Mouse (Mus musculus): ENCODE data around the gene Rbm24. TPM values are rescaled to one million over a fixed set of nuclear protein-coding genes. Genes with fewer than 3 reads are reported as not detected.
A peak's percentile ranks its signal among the peaks of the same experiment; 100 is the strongest.

Gene Rbm24
- polyA plus RNA-seq, 1 experiment, result 0.97 TPM

GRCm38 (mm10) chr13:46416021-46416420 lies 2.2 kb upstream of the Rbm24 start:
- no peaks in the 10 kb centered on the region for H3K36me3 ChIP-seq (ENCODE audit: control insufficient read depth, insufficient read depth, low read length, poor library complexity, severe bottlenecking)
- no peaks in the 10 kb centered on the region for H3K4me1 ChIP-seq (ENCODE audit: control insufficient read depth, insufficient read depth, low read length)
- peaks cover 6% of the 10 kb centered on the region for H3K27me3 ChIP-seq (ENCODE audit: control insufficient read depth, insufficient read depth, low read length, poor library complexity, severe bottlenecking)
- H3K9me3 ChIP-seq (replicated peaks; ENCODE audit: control insufficient read depth, insufficient read depth, low read length, poor library complexity, severe bottlenecking), result no peaks in the 10 kb centered on the region
- H3K27ac ChIP-seq (ENCODE audit: insufficient read depth, low read length), result no peak overlapping the region
- no peak overlapping the region for H3K9ac ChIP-seq (ENCODE audit: low read depth, poor library complexity, severe bottlenecking)
- no peak for TF ChIP-seq EP300 (IDR thresholded peaks at IDR 0.05; ENCODE audit: insufficient read depth, low read depth, low read length)
- no peak for TF ChIP-seq CTCF (IDR thresholded peaks at IDR 0.05; ENCODE audit: low read depth, low read length)
- TF ChIP-seq POLR2A (IDR thresholded peaks at IDR 0.05; ENCODE audit: insufficient read depth, low read length), result no peak
- H3K4me3 ChIP-seq (ENCODE audit: low read depth, low read length), result no peak overlapping the region

GRCm38 (mm10) chr13:46417594-46417993 lies 640 bp upstream of the Rbm24 start:
- Histone ChIP-seq H3K27ac (ENCODE audit: insufficient read depth, low read length) (no peak overlapping the region), H3K9ac (ENCODE audit: low read depth, poor library complexity, severe bottlenecking) (peak overlapping the region; percentile 54; the same call in 1 of the 2 replicates), H3K4me3 (ENCODE audit: low read depth, low read length) (peak overlapping the region; percentile 15; the same call in 1 of the 2 replicates), H3K9me3 (replicated peaks; ENCODE audit: control insufficient read depth, insufficient read depth, low read length, poor library complexity, severe bottlenecking) (no peaks in the 10 kb centered on the region), H3K4me1 (ENCODE audit: control insufficient read depth, insufficient read depth, low read length) (no peaks in the 10 kb centered on the region), H3K27me3 (ENCODE audit: control insufficient read depth, insufficient read depth, low read length, poor library complexity, severe bottlenecking) (peaks cover 6% of the 10 kb centered on the region), H3K36me3 (ENCODE audit: control insufficient read depth, insufficient read depth, low read length, poor library complexity, severe bottlenecking) (no peaks in the 10 kb centered on the region)
- TF ChIP-seq EP300 (IDR thresholded peaks at IDR 0.05; ENCODE audit: insufficient read depth, low read depth, low read length) (no peak), CTCF (IDR thresholded peaks at IDR 0.05; ENCODE audit: low read depth, low read length) (no peak), POLR2A (IDR thresholded peaks at IDR 0.05; ENCODE audit: insufficient read depth, low read length) (no peak)

DNA sequence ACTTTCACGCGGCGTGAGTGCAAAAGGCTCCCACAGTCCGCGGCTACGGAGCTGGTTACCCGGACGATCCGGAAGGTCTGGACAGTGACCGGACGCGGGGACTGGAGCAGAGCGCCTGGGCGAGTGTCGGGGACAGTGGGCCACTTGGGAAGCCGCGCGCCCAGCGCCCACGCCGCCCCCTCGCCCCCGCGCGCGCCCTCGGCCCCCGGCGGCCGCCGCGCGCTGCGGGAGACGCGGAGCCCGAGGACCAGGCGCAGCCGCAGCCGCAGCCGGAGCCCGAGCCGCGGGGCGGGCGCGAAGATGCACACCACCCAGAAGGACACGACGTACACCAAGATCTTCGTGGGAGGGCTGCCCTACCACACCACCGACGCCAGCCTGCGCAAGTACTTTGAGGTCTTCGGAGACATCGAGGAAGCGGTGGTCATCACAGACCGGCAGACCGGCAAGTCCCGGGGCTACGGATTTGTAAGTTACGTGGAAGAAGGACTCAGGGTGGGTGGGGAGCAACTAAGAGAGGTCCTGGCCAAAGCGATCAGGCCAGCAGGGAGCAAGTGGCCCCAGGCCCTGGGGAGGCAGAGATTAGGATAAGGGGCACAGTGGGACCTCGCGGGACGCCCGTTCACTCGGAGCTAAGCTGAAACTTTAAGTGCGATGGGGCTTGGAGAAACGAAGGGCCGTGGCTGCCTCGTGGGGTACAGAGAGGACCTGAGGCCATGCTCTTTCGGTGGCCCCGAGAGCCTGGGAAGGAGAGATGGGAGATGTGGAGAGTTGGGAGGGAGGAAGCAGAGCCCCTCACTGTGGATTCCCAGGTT lies 704 bp downstream of the Rbm24 start:
- no peak for TF ChIP-seq POLR2A (IDR thresholded peaks at IDR 0.05; ENCODE audit: insufficient read depth, low read length)
- TF ChIP-seq EP300 (IDR thresholded peaks at IDR 0.05; ENCODE audit: insufficient read depth, low read depth, low read length), result no peak
- TF ChIP-seq CTCF (IDR thresholded peaks at IDR 0.05; ENCODE audit: low read depth, low read length), result no peak
- Histone ChIP-seq H3K36me3 (ENCODE audit: control insufficient read depth, insufficient read depth, low read length, poor library complexity, severe bottlenecking) (no peaks in the 10 kb centered on the region), H3K4me3 (ENCODE audit: low read depth, low read length) (peak overlapping the region; percentile 50), H3K9ac (ENCODE audit: low read depth, poor library complexity, severe bottlenecking) (peak overlapping the region; percentile 54), H3K4me1 (ENCODE audit: control insufficient read depth, insufficient read depth, low read length) (no peaks in the 10 kb centered on the region), H3K9me3 (replicated peaks; ENCODE audit: control insufficient read depth, insufficient read depth, low read length, poor library complexity, severe bottlenecking) (no peaks in the 10 kb centered on the region), H3K27ac (ENCODE audit: insufficient read depth, low read length) (no peak overlapping the region), H3K27me3 (ENCODE audit: control insufficient read depth, insufficient read depth, low read length, poor library complexity, severe bottlenecking) (peaks cover 6% of the 10 kb centered on the region)

DNA sequence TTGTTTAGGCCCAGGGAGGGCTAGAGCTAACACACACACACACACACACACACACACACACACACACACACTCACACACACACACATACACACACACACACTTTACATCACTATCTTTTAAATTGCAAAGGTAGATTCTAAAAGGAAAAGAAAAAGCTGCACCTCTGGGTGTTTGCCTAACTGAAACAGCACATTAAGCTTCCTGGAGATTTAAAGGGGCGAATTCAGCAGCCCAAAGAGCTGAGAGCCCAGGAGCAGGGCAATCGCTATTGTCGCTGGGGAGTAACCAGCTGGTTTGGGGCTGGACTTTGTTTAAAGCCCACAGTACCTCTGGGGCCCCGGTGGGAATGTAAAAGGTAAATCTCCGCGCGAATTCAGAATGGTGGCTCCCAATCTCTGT lies 1.4 kb downstream of the Rbm24 start:
- no peak for TF ChIP-seq CTCF (IDR thresholded peaks at IDR 0.05; ENCODE audit: low read depth, low read length)
- no peak for TF ChIP-seq POLR2A (IDR thresholded peaks at IDR 0.05; ENCODE audit: insufficient read depth, low read length)
- no peak for TF ChIP-seq EP300 (IDR thresholded peaks at IDR 0.05; ENCODE audit: insufficient read depth, low read depth, low read length)
- no peak overlapping the region for H3K27ac ChIP-seq (ENCODE audit: insufficient read depth, low read length)
- H3K4me1 ChIP-seq (ENCODE audit: control insufficient read depth, insufficient read depth, low read length), result no peaks in the 10 kb centered on the region
- H3K27me3 ChIP-seq (ENCODE audit: control insufficient read depth, insufficient read depth, low read length, poor library complexity, severe bottlenecking), result peaks cover 6% of the 10 kb centered on the region
- no peak overlapping the region for H3K9ac ChIP-seq (ENCODE audit: low read depth, poor library complexity, severe bottlenecking)
- H3K9me3 ChIP-seq (replicated peaks; ENCODE audit: control insufficient read depth, insufficient read depth, low read length, poor library complexity, severe bottlenecking), result no peaks in the 10 kb centered on the region
- no peak overlapping the region for H3K4me3 ChIP-seq (ENCODE audit: low read depth, low read length)
- no peaks in the 10 kb centered on the region for H3K36me3 ChIP-seq (ENCODE audit: control insufficient read depth, insufficient read depth, low read length, poor library complexity, severe bottlenecking)

- no peak overlapping the region for H3K4me3 ChIP-seq (ENCODE audit: low read depth, low read length)
- no peak overlapping the region for H3K27ac ChIP-seq (ENCODE audit: insufficient read depth, low read length)
- TF ChIP-seq POLR2A (IDR thresholded peaks at IDR 0.05; ENCODE audit: insufficient read depth, low read length) (no peak), CTCF (IDR thresholded peaks at IDR 0.05; ENCODE audit: low read depth, low read length) (no peak), EP300 (IDR thresholded peaks at IDR 0.05; ENCODE audit: insufficient read depth, low read depth, low read length) (no peak)
- H3K9me3 ChIP-seq (replicated peaks; ENCODE audit: control insufficient read depth, insufficient read depth, low read length, poor library complexity, severe bottlenecking), result no peaks in the 10 kb centered on the region
- peaks cover 6% of the 10 kb centered on the region for H3K27me3 ChIP-seq (ENCODE audit: control insufficient read depth, insufficient read depth, low read length, poor library complexity, severe bottlenecking)
- no peaks in the 10 kb centered on the region for H3K4me1 ChIP-seq (ENCODE audit: control insufficient read depth, insufficient read depth, low read length)
- H3K9ac ChIP-seq (ENCODE audit: low read depth, poor library complexity, severe bottlenecking), result no peak overlapping the region
- H3K36me3 ChIP-seq (ENCODE audit: control insufficient read depth, insufficient read depth, low read length, poor library complexity, severe bottlenecking), result no peaks in the 10 kb centered on the region
Observed at GRCm38 (mm10) chr13:46420095-46420494, 1.9 kb downstream of the Rbm24 start.

DNA sequence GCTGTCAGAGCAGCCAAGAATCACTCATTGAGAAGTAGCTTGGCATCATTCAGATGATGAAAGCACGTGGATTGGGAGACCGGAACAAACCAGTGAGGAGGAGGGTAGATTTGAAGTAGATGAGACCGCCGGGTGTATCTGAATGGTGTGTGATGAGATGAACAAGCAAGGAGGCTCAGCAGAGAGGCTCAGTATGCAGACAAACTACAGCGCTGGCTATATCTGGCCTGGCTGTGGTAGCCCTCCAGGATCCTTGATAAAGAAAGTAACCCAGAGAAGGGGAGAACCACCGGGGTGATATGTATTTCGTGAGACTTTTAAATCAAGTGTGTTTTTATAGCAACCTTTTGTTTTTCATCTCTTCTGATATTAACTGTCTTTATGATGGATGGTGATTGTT lies 5.6 kb downstream of the Rbm24 start:
- no peak for TF ChIP-seq POLR2A (IDR thresholded peaks at IDR 0.05; ENCODE audit: insufficient read depth, low read length)
- no peak for TF ChIP-seq CTCF (IDR thresholded peaks at IDR 0.05; ENCODE audit: low read depth, low read length)
- TF ChIP-seq EP300 (IDR thresholded peaks at IDR 0.05; ENCODE audit: insufficient read depth, low read depth, low read length), result no peak
- Histone ChIP-seq H3K36me3 (ENCODE audit: control insufficient read depth, insufficient read depth, low read length, poor library complexity, severe bottlenecking) (no peaks in the 10 kb centered on the region), H3K27me3 (ENCODE audit: control insufficient read depth, insufficient read depth, low read length, poor library complexity, severe bottlenecking) (peaks cover 2% of the 10 kb centered on the region; the same call in 1 of the 2 replicates), H3K27ac (ENCODE audit: insufficient read depth, low read length) (no peak overlapping the region), H3K4me1 (ENCODE audit: control insufficient read depth, insufficient read depth, low read length) (no peaks in the 10 kb centered on the region), H3K9ac (ENCODE audit: low read depth, poor library complexity, severe bottlenecking) (no peak overlapping the region), H3K4me3 (ENCODE audit: low read depth, low read length) (no peak overlapping the region), H3K9me3 (replicated peaks; ENCODE audit: control insufficient read depth, insufficient read depth, low read length, poor library complexity, severe bottlenecking) (no peaks in the 10 kb centered on the region)

Data from ES-Bruce4 (cell line).